Mouse (Mus musculus) cerebellum, postnatal 4 days (tissue): ENCODE measurements at regions not wholly inside any gene's neighbourhood (a gene's known extent, or its start where the extent isn't known, plus 50 kb on each side); places are given as distances from the start of the nearest gene placed in this dataset.
A peak's percentile ranks its signal among the peaks of the same experiment; 100 is the strongest.

Experiments used
- DNase-seq, 2 experiments: peaks; one replicate each; pipeline ENCODE4 v3.0.0; 2022; ENCODE audit warnings: low spot score in 2 of 2, mixed read lengths in 1 of 2

DNA sequence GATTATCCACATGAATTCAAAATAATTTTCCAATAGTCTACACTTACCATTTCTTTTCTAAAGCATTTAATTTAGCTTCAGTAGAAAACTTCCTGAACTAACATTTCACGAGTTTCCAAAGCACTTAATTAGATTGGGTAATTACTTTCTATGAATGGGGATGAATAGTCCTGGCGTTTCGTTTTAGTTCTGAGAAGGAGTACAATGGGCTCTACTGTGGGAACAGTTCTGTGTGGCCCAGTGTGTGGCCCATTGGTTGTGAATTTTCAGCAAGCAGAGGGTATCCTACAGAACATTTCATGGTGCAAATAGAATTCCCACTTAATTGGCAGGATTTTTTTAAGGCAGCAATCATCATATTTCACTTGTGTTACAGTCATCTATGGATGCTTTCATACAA lies 95.5 kb downstream of the 1700017N19Rik start:
- DNase-seq = no peak

DNA sequence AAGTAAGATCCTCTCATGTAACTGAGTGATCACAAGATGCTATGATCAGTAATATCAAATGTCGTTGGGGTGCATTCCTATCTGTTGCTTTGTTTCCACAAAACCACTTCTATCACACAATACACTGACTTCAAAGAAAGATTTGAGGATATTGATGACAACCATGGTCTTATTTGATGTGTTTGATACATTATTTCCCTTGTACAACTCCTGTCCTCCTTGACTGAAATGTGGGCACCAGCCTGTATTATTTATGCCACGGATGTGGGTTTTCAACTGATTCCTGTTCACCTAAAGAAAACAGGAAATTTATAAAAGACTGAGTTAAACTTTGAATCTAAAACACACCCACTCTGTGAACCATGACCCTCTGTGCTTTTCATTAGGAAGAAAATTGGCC lies 105.7 kb downstream of the 1700017N19Rik start:
- DNase-seq = no peak

DNA sequence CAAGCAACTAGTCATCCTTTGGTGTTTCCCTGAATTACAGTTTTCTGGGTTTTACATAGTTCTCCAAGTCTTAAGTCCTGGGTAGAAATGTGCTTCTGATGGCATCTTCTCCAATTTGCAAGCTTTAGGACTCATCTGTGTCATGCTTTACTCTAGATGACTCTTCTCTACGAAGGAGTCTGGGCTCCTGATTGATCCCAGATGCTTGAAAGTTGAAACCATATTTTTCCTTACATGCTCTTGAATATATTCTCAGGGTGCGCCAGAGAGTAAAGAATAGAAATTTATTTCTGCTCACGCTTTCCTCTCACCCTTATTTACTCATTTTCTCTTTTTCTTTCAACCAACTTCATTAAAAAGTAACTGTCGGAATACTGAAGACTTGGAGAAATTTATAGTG lies 108.9 kb downstream of the 1700017N19Rik start:
- DNase-seq = no peak

DNA sequence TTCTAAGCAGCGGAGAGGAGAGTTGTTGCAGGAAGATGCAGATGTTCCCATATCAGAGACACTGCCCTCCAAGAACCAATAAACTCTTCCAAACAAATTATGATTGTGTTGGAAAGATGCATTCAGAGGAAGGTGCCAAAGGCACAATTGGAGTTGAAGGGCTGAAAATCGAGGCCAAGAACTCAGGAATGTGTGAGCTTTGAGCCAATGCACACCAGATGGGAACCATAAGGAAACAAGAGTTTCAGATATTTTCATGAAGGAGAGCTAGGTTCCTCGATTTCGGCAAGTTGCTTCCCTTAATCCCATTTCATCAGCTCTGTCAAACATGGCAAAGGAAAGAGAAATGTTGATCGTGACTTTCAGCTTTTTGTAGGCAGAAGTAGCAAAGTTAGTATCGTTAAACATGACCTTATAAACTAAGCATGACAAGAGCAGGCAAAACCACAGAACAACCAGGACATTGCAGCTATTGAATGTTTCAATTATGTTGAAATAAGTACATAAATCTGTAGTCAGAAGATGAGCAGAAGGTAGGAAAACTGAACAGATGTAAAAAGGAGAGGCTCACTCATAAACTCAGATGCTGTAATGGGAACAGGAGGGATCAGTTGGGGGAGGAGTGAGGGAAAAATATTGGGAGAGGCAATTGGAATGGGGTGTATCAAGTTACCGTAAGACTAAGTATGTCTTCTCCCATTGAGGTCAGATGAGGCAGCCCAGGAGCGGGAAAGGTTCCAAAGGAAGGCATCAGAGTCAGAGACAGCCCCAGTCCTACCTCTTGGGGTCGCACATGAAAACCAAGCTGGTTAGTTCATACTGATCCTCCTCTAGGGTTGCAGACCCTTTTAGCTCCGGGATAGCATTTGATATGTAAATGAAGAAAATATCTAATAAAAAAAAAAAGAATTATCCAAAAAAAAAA lies 110.3 kb downstream of the 1700017N19Rik start:
- peak in 1 of 2 experiments; percentile 2 for DNase-seq

DNA sequence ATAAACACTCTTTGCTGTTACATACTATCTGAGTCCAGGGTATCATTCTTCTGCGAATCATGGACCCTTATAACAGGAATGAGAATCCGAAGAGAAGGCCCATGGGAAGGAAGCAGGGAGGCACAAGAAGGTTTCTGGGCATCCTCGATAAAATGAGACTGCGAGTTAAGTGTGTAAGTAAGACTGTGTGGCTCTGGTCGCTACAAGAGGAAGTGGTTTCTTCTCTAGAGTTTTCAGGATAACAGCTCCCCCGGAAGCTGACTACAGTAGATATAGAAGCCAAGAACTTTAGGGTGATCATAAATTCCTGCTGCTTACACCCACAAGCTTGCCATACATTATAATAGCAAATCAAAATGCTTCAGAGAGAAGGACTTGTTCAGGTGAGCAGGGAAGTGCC lies 111.7 kb downstream of the 1700017N19Rik start:
- no peak for DNase-seq

DNA sequence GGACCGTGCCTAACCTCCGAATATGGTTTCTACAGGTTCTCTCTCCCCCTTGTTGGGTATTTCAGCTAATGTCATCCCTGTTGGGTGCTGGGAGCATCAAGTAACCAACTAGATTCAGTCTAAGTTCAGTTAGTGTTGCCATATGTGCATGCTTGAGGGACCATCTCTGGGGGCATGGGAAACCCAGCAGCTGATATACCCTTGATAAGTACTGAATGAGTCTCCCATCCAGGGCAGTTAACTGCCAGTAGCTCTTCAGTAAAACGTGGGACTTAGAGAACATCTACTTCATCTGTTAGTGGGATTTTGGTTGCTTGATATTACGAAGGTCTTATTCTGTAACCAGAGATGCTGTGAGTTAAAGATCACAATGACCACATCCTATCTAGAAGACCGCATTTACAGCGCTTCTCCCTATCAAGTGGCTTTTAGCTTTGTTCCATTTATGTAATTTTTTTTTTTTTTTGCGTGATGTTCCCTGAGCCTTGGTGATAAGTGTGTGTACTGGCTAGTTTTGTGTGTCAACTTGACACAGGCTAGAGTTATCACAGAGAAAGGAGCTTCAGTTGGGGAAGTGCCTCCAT lies 125.9 kb downstream of the 1700017N19Rik start:
- no peak for DNase-seq

DNA sequence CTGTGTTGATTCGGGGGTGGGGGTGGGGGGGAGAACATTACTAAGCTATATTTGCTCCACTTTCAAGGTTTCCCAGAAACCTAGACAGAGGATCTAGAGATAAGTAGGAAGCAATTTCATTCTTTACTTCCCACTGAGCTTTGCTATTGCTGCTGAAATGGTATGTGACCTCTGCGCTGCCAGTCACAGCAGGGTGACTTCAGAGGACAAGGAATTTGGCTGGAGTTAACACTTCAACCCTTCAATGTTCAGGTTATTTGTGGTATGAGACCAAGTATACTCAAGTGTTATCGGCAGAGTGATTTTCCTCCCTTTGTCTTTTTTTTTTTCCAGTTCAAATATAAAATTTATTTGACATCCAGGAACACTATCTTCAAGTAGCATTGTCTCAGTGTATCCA lies 128.3 kb downstream of the 1700017N19Rik start:
- DNase-seq = no peak

DNA sequence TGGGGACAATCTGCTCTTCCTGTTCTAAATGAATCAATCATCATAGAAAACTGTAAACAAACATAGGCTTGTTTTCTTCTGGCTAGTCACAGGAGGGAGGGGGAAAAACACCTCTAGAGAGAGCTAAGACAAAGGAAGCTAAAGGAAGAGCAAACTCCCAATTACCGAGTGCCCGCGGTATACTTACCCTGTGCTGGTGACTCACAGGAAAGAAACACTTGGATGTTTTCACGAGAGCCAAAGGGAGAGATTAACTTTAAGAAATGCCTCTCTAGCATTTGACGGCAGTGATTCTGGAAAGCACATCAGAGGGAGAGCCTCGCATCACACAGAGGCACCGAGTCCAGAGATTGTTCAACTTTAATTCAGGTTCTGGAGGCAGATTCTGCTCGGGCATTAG lies 151.0 kb downstream of the 1700017N19Rik start:
- DNase-seq = no peak

DNA sequence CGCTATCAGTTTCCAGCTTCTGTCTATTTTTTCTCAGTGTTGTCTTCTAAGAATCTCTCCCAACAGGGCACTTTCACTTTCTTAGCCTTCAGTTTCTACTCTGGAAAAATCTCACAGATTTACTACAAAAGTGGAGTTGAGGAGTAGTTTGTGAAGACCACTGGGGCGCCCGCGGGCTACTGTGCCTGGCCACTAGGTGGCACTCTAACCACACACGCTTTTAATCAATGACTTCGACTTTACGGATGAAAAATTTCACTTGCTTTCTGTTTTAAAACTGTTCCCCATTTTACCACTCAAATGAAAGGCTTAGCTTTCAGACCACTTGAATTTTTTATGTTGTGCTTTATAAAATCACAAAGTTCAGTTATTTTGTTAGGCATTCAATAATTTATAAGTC lies 151.8 kb downstream of the 1700017N19Rik start:
- DNase-seq = peak; percentile 62 to 83

DNA sequence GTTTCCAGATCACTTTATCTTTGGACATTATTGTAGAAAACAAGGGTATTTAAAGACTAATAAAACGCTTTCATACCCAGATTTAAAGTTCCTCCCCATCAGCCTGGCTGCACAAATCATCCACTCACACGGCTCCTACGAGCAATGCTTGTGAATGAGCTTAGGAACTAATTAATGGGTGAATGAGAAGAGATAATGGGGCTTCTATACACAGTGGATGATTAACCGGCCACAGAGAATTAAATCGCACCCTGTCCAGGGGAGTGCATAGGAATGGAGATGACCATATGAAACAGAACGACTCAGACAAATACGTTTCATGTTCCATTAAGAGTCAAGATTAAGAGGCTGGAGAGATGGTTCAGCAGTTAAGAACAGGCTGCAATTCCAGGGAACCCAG lies 155.9 kb downstream of the 1700017N19Rik start:
- no peak for DNase-seq

DNA sequence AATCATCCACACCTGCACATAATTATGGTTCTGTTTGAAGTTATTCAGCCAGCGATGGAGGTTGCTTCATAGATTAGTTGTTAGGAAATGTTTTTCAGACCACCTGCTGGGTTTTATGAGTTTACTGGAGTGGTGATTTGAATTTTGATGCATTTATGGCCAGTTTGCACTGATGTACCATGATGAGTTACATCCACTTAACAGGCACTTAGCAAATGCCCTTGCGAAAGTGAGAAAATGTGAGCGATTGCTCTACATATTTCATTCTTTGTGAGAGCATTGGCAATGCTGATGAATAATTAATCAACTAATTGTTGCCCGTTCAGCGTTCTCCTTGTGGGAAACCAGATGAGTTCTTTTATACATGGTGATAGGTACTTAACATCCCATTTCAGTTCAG lies 164.7 kb downstream of the 1700017N19Rik start:
- no peak for DNase-seq

DNA sequence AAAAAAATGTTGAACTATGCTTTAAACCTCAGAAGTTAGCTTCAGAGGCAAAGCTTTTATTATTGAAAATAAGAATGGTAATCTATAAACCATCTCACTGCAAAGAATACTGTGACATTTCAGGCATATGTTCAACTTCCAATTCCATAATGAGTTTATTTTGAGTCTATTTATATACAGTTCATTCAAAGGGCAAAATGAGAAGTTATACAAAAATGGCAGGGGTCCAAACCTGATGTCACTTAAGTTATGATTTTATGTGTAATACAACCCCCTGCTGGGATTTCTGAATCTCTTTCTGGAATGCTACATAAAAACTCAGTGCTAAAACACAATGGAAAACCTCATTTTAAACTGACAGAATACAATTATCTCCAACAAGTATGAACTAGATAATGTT lies 184.0 kb downstream of the 1700017N19Rik start:
- no peak for DNase-seq

DNA sequence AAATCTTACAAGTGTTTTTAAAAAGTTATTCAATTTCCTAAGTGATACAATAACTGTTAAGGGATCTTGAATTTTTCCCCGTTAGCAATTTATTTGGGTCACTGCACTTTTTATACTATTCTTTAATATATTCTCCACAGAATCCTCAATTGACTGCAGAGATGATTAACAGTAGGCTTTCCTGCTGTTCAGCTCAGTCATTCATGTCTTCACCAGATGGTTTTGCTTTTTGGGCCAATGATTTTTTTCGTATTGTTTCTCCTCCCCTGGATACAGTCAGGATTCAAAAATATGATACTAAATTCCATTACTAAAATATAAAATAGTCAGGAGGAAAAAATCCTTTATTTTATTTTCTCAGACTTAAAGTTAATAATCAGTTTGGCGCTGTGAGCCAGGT lies 201.9 kb downstream of the 1700017N19Rik start:
- no peak for DNase-seq

DNA sequence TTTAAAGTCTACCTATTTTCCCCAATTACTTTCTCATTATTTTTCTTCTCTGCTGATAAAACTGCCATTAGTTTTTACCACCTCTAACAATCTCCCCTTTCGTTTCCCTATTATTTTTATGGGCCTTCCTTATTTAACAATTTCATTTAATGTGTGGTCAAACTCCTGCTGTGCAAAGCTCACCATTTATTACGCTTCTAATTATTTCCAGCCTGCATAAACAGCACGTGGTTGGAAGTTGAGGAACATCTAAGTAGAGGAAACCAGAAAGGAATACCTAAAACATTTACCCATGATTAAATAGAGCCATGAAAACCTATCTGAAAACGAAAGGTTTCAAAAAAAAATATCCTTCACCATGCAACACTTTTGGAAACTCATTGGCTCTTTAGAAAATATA lies 202.3 kb downstream of the 1700017N19Rik start:
- DNase-seq = no peak

DNA sequence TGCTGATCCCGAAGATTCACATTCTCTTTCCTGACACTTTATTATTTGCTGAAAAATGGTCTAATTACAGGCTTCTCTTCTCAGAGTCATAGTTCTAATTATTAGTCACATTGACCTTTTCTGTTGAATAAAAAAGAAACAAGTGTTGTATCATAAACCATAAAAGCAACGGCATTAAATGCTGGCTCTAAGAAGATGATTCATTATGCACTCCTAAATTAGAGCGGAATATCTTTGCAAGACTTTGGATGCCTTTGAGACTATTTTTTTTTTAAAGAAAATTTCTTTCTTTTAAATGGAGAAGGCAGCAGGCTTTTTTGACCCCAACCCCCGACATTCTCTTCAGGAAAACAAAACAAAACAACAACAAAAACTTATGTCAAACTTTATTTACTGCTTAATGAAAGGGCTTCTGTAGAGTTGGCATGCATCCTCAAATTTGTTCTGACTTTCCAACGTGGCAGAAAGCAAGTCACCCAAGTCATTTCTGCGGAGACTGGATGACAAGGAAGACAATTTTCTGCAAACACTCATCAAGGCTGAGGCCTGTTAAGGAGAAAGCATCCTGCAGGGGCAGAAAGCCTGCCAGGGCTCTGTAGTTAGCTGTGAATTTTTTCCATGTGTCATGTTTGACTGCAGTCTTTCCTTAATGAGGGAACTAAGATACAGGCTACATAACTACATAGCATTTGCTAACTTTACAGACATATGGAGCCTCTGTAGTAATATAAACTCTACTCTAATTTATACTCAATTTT lies 205.1 kb downstream of the 1700017N19Rik start:
- no peak for DNase-seq

DNA sequence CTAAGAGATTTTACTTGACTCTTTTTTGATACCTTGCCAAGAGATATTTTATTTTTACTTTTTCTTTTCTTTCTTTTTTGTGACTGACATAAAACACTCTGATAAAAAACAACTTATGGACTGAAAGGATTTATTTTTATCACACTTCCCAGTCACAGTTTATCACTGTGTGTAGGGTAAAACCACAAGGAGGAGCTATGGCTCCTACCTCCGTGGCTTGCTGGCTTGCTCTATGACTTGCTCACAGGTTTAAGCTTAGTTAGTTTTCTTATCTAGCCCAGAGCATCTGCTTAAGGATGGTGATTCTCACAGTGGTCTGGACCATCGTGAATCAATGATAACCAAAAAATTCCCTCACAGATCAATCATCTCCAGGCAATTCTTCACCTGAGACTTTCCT lies 221.4 kb downstream of the 1700017N19Rik start:
- no peak for DNase-seq

DNA sequence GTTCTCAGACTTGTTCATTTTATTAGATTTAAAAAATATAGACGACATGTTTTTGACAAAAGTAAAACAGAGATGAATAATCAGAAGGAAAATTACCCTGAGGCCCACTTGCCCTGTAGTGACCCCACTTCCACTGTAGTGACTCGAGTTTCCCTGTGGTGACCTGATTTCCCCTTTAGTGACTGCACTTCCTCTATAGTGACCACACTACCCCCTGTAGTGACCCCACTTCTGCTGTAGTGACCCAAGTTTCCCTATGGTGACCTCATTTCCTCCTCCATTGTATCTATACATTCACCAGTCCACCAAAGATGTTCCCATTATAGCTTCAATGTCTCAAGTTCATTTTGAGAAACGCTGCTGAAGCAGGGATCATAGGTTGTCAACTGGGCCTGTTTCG lies 244.5 kb downstream of the 1700017N19Rik start:
- no peak for DNase-seq

DNA sequence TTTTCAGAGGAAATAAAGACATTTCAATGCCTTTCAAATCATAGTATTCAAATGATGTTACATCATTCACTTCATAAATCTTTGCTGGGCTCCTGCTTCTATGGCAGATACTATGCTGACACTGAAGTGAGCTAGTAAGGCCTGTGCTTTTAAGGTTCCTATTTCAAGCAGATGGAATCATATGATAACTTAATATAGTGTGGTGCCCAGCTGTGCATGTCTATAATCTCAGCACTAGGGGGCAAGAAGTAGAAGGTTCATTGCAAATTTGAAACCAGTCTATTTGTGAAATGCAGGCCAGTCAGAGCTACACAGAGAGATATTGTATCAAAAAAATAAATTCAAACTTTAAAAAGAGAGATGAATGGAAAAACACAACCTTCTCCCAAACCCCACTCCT lies 262.9 kb downstream of the 1700017N19Rik start:
- no peak for DNase-seq

DNA sequence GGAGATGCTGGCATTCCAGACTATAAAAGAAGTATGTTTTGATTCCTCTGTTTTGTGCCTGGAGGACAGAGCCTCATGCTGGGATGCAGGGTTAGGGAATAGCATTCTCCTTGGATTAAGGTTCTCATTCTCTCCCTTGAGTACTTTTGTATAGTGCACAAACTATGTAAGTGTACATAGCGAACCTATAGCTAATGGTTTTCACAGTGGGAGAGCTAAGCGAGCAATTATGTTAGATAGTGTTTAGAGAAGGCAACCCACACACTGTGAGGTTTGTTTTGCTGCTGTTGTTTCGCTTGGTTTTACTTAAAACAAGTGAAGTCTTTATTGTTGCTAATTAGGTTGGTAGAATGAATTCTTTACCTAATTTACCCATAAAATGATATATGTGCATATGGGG lies 266.2 kb downstream of the 1700017N19Rik start:
- DNase-seq = no peak

DNA sequence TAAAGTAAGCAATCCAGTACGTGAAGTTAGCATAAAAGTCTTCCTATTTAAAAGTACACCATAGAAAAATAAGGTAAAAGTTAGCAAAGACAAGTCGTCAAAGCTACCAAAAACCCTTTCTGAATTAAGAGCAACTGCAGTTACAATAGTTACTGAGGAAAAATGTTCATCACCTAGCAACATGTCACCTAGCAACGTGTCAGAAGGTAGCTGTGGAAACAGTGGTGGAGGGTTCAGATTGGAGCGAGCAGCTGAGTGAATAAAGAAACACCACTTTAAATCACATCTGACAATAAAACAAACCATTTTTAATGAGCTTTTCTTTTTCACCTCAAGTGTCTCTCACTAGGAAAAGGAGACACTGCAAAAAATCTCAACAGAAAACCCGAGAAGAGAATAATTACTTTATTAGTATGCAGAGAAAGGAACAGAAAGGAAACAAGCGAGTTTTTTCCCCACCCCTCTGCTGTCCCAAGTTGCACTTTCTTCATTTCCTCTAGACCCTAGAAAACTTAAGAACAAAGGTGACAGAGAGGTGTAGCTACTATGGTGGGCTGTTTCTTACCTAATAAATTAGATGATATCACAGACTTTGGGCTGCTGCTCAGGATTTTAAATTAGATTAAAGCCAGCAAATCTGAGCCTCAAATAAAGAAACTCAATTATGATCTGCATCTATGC lies 275.4 kb downstream of the 1700017N19Rik start:
- peak in 1 of 2 experiments; percentile 5 for DNase-seq

DNA sequence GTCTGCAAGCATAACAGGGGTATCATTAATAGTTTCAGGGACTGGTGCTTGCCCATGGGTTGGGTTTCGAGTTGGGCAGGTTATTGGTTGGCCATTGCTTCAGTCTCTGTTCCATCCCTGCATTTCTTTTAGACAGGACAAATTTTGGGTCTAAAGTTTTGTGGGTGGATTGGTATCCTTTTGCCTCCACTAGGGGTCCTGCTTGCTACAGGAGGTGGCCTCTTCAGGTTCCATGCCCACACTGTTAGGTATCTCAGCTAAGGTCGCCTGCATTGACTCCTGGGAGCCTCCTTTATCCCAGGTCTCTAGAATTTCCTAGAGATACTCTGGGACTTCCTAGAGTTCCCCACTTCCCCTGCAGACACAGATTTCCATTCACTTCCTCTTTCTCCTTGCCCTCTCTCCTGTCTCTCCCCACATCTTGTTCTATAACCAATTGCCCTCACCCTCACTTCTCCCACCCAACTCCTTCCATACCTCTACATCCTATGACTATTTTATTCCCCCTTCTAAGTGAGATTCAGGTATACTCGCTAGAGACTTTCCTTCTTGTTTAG lies 278.2 kb downstream of the 1700017N19Rik start:
- DNase-seq = no peak

DNA sequence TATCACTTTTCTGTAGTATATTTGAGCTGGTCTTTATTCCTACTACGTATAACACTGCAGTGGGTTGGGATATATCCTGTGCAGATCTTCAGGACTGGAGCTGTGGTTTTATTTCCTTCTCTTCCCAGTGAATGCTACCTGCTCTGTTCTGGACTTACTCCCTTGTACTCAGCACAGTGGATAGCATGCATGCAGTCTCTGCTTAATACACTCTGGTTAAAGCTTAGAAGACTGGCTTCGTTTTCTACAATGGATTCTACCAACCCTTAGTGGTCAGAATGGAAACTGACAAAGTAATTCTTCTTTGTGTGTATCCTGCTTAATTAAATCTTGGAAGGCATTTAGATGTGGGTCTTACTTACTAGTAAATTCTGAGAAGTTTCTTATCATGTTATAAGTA lies 292.3 kb downstream of the 1700017N19Rik start:
- no peak for DNase-seq
